In the genomic region with DNA sequence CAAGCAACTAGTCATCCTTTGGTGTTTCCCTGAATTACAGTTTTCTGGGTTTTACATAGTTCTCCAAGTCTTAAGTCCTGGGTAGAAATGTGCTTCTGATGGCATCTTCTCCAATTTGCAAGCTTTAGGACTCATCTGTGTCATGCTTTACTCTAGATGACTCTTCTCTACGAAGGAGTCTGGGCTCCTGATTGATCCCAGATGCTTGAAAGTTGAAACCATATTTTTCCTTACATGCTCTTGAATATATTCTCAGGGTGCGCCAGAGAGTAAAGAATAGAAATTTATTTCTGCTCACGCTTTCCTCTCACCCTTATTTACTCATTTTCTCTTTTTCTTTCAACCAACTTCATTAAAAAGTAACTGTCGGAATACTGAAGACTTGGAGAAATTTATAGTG, we compare ENCODE assay signal across 27 mouse cellular contexts.
"Had no signal": no experiment of that assay in that cellular context is flagged by ENCODE, and none has a peak within 500 bp of the region (broad histone marks: within the 10 kb centered on the region; RNA-seq: fewer than 3 reads in every experiment).

No protein-coding gene starts in this region.

- DNase-seq: gastrocnemius, postnatal 14 days; gastrocnemius, postnatal 36 days; heart, adult 11 months; heart, adult 2 months; heart, postnatal 14 days; heart, postnatal 36 days; kidney, adult 18-20 months; kidney, adult 8-10 months; kidney, postnatal 10 days; kidney, postnatal 25 days; kidney, postnatal 4 days; liver; liver, embryonic 13.5 days had no signal

- H3K4me2 ChIP-seq: heart, embryonic 11.5 days; heart, embryonic 13.5 days; heart, embryonic 15.5 days; hindbrain, embryonic 12.5 days; hindbrain, embryonic 14.5 days; intestine, embryonic 15.5 days; limb, embryonic 13.5 days; liver, embryonic 11.5 days; liver, embryonic 13.5 days; liver, embryonic 15.5 days had no signal

- H3K36me3 ChIP-seq: heart, embryonic 13.5 days; heart, embryonic 15.5 days; hindbrain, embryonic 12.5 days; intestine, embryonic 15.5 days; limb, embryonic 13.5 days; liver, embryonic 13.5 days; liver, embryonic 15.5 days had no signal

- ATAC-seq: hindbrain, embryonic 16.5 days; inflammation-experienced regulatory T-cells, adult 6 months; intestine, embryonic 15.5 days; intestine, postnatal 0 days had no signal

- H3K4me1 ChIP-seq: heart, embryonic 13.5 days; heart, embryonic 15.5 days; hindbrain, embryonic 12.5 days; intestine, embryonic 15.5 days; limb, embryonic 13.5 days; liver, embryonic 13.5 days; liver, embryonic 15.5 days had no signal

- H3K27ac ChIP-seq: heart, adult 2 months; heart, embryonic 13.5 days; heart, embryonic 15.5 days; hindbrain, embryonic 12.5 days; hindbrain, embryonic 14.5 days; intestine, embryonic 15.5 days; layer of hippocampus, adult 2 months; left cerebral cortex, adult 2 months; limb, embryonic 13.5 days; liver, embryonic 13.5 days; liver, embryonic 15.5 days had no signal

- H3K27me3 ChIP-seq: heart, embryonic 13.5 days; heart, embryonic 15.5 days; hindbrain, embryonic 12.5 days; intestine, embryonic 15.5 days; limb, embryonic 13.5 days; liver, embryonic 13.5 days; liver, embryonic 15.5 days had no signal

- H3K9me3 ChIP-seq: heart, embryonic 13.5 days; heart, embryonic 15.5 days; hindbrain, embryonic 12.5 days; intestine, embryonic 15.5 days; limb, embryonic 13.5 days; liver, embryonic 13.5 days; liver, embryonic 15.5 days had no signal

- H3K9ac ChIP-seq: heart, embryonic 13.5 days; heart, embryonic 15.5 days; hindbrain, embryonic 12.5 days; hindbrain, embryonic 14.5 days; intestine, embryonic 15.5 days; limb, embryonic 13.5 days; liver, embryonic 13.5 days; liver, embryonic 15.5 days had no signal

- H3K4me3 ChIP-seq: heart, adult 2 months; heart, embryonic 13.5 days; heart, embryonic 15.5 days; hindbrain, embryonic 12.5 days; intestine, embryonic 15.5 days; layer of hippocampus, adult 2 months; left cerebral cortex, adult 2 months; limb, embryonic 13.5 days; liver, embryonic 13.5 days; liver, embryonic 15.5 days had no signal
